Mouse (Mus musculus) heart, postnatal 14 days (tissue): ENCODE results near the gene Txndc17. TPM values are rescaled to one million over a fixed set of nuclear protein-coding genes. Genes with fewer than 3 reads are reported as not detected.
A peak's percentile ranks its signal among the peaks of the same experiment; 100 is the strongest.
"Not testable (repeated sequence)": the region's sequence is repeated elsewhere in the genome, so short reads cannot be mapped to it uniquely, and the experiment has no call there.

Source experiments
- DNase-seq, 2 experiments: peaks; one replicate each; pipeline ENCODE4 v3.0.0; 2021 to 2022
- intact Hi-C: fragments of 180-260 bp; cut with DNase I; formaldehyde crosslinking; loops from one replicate; pipeline ENCODE4 v1.15.1; 2025
- long read RNA-seq, 2 experiments: library from polyadenylated mRNA; stranded (forward); transcript quantifications; one replicate each; pipeline ENCODE4 v2.0.0; 2021
- total RNA-seq, 2 experiments: library from RNA; stranded (reverse); gene quantifications; 2 replicates each; pipeline ENCODE4 v1.2.3; 2021

Gene Txndc17
- total RNA-seq: 10 to 100 TPM; 40.3 to 43.6 TPM
- long read RNA-seq, experiment 1, transcript Txndc17-201 (4 exons, 981 nt): major isoform, 55 of 57 reads
- long read RNA-seq, experiment 1, partial matches to known transcripts: 0 of 57 reads
- long read RNA-seq, experiment 1, other reads (novel, unspliced or antisense): 2 of 57 reads
- long read RNA-seq, experiment 2, transcript Txndc17-201 (4 exons, 981 nt): major isoform, 31 of 31 reads
- long read RNA-seq, experiment 2, partial matches to known transcripts: 0 of 31 reads
- long read RNA-seq, experiment 2, other reads (novel, unspliced or antisense): 0 of 31 reads

DNA sequence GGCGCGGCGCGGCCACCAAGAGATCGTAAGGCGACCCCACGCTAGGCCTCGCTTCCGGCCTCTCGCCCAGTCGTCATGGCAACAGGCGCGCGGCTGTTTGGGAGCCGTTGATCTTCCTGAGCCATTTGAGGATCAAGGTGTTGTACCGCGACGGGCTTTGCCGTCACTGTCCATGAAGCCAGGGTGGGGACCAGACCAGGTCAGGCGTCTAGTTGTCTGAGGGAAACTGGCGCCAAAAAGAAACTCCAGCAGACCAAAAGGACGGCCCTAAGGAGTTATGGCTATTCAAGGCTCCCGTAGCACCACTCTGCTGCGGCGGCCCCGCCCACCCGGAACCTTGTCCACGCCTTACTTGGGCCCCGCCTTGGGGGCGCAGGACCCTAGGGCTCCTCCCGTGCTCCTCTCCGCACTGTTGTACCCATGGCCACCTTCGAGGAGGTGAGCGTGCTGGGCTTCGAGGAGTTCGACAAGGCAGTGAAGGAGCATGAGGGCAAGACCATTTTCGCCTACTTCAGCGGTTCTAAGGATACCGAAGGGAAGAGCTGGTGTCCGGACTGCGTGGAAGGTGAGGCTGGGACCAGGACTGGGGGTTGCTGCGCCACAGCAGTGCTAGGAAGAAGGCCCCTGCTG is at the start of gene Txndc17, which contains the start of gene 4933427D14Rik:
Gene Txndc17, plus strand, starts transcription at position 344 of the 630 bp plus-strand sequence.
Gene 4933427D14Rik, minus strand, starts transcription at position 256 of the 630 bp plus-strand sequence.
- intact Hi-C loops: loop anchor here (5.0 kb wide), 1 partner anchor 155 kb away; no protein-coding TSS in a partner anchor
- peak; percentile 87 for DNase-seq

DNA sequence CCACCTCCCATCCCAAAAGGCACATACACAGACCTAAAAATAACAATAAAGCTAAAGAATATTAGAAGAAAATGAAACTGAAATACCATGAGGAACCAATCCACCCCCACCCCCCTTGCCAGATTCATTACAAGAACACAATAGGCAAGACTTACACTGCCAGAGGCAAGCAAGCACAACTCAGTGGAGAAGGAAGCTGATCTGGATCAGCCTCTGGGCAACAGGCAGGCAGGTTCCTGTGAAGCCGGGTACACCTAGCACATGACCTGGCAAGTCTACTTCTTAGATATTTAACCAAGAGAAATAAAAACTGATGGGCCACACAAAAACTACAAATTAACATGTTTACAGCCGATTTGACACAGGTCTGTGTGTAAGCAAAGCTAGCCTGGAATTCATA is 44.1 kb upstream of the Txndc17 start:
- no peak for DNase-seq

DNA sequence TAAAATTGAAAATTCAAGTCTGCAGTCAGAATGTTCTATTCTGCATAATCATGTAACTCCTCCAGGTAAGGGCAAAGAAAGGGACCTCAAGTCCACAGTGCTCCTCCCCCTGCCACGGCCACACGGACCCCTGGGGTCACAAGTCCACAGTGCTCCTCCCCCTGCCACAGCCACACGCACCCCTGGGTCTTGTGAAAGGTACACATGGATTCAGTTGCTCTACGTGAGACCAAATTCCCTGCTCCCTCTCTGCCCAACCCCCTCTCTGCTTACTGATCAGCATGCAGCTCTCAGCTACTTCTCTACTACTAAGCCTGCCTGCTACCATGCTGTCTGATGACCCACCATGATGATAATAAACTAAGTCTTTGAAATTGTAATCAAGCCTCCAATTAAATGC is 37.5 kb upstream of the Txndc17 start:
- intact Hi-C loops: no loop called here
- no peak for DNase-seq

More for the DNA sequence above, 44.1 kb upstream of the Txndc17 start:
- intact Hi-C loops: no loop called here

DNA sequence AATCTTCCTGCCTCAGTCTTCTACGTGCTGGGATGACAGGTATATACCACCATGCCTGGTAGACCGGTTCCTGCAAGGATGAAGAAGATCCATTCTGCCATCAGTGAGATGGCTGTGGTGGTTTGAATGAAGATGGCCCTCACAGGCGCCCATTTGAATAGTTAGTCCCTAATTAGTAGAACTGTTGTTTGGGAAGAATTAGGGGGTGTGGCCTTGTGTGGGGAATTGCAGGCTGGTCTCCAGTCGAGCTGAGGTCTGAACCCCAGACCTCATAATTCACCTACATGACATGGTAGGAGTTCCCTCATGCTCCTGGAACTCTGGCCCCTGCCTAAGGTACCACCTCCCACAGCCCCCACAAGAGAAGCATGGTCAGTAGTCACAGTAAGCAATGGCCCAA is 35.4 kb upstream of the Txndc17 start:
- not testable (repeated sequence) for DNase-seq

DNA sequence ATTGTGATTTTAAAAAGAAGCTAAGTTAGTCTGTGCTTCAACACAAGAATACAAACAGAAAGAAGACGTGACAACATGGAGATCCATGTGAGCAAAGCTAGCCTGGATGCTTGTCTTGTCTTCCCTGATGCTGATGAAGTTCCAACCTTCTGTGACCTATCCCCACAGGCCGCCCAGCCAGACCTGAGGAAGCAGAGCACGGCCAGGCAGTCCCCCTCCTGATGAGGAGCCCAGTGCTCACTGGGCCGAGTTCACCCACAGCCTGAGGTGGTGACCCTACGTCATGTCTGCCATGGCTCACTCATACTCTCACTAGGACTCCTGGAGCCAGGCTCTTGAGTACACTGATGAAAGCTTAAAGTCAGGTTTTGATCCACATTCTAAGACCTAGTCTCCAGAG is 33.8 kb upstream of the Txndc17 start:
- intact Hi-C loops: no loop called here
- DNase-seq: no peak

More for the DNA sequence above, 35.4 kb upstream of the Txndc17 start:
- intact Hi-C loops: not testable (repeated sequence)

DNA sequence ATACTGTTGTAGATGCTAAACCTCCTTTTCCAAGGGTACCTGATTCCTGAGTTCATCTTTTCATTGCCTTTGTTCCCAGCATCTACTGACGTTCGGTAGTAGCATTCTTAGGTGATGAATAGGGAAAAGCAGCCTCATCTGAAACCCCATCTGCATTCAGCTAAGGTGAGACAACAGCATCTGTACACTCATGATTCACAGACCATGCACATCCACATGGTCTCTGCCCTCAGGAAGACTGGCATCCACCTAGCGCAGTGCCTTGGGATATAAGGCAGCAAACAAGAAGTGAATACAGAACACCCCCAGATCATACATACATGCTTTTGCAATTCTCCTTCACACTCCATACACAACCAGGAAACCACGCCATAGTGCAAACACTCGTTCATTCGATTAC is 32.6 kb upstream of the Txndc17 start:
- intact Hi-C loops: no loop called here
- no peak for DNase-seq

DNA sequence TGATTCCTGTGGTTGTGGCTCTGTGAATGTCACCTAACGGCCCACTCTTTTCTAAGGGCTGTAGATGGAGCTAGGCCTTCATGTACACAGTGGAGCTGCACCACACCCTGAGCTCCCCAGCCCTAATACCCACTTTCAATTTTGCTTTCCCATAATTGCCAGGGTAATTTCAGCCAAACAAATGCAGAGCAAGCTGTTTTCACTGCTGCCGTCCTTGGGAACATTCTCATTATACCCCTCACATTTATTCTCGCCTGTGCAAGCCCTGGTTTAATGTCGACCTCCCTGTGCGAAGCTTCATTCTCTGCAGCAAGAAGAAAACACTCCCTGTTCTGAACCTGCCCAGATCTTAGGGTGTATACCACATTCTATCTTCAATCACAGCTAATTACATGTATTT is 31.4 kb upstream of the Txndc17 start:
- DNase-seq: no peak
- intact Hi-C loops: no loop called here

DNA sequence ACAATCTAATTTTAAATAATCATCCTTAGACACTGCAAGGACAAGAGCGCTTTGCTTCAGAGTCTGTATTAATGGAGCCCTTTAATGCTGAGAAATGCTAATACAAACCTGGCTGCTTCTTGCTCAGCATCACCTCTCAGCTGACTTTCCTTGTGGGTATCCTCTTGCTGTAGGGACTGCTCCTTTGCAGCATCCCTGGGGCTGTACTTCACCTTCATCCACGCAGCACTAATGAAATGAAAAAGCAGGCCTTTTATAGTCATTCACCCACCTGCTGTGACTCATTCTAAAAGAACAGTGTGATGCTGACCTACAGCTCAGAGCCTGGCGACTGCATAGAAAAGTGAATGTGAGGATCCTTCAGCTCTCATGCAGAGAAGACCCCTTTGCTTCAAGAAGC is 30.8 kb upstream of the Txndc17 start:
- intact Hi-C loops: no loop called here
- no peak for DNase-seq

DNA sequence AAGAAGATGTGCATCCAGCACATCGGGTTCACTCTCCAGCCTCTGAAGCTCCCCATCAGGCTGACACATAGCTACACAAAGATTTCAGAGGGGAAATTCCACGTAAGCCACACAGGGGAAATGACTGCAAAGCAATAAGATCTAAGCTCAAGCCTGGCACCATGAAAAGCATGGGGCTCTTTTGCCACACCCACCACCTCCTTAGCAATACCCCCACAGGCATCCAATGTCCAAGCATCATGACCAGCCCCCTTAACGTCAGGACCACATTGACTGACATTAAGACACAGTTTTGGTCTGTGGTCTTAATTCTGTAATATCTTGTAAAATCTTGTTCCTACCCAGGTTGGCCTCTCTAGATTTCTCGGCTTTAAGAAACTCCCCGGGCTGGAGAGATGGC is 26.8 kb upstream of the Txndc17 start:
- intact Hi-C loops: no loop called here
- DNase-seq: no peak

DNA sequence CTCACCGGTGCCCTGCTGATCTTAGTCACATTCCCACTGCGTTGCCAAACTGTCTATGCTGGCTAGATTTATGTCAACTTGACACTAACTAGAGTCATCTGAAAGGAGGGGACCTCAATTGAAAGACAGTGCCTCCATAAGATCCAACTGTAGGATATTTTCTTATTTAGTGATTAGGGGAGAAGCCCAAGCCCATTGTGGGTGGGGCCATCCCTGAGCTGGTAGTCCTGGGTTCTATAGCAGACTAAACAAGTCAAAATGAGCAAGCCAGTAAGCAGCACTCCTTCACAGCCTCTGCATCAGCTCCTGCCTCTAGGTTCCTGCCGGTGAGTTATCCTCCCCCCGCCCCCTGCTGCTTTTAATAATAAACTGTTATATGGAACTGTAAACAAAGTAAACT is 26.2 kb upstream of the Txndc17 start:
- no peak for DNase-seq
- intact Hi-C loops: no loop called here

DNA sequence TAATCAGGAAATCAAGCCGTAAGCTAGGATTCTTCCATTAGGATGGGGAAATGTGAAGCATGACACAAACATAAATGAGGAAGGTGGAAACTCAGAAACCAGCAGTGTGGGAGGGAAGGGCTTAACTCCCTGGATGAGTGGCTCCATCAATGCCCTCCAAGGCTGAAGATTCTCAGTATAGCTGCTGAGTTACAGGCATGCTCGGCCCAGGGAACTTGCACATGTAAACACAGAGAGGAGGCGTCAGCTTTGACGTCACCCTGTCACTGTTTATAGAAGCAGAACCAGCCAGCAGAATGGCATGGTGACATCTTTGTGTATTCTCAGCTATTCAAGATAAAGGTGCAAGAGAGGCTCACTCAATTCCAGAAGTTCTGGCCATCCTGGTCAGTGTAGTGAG is 23.1 kb upstream of the Txndc17 start:
- intact Hi-C loops: no loop called here
- no peak for DNase-seq

DNA sequence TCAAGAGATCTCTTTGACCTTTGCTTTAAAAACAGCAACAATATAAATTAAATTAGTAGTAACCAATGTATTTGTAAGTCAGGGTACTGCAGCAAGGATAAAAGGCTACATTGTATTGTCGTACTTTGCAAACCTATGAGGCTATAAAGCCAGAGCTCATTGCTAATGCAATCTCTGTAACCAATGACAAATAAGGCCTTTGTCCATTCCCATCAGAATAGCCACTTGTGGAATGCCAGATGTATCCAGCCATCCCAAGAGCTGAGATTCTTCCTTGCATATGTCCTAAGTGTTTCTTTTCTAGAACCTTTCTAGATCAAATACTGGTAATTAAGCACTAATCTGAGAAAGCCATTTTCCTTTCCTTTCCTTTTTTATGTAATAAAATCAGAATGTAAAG is 16.5 kb upstream of the Txndc17 start:
- intact Hi-C loops: no loop called here
- no peak for DNase-seq

DNA sequence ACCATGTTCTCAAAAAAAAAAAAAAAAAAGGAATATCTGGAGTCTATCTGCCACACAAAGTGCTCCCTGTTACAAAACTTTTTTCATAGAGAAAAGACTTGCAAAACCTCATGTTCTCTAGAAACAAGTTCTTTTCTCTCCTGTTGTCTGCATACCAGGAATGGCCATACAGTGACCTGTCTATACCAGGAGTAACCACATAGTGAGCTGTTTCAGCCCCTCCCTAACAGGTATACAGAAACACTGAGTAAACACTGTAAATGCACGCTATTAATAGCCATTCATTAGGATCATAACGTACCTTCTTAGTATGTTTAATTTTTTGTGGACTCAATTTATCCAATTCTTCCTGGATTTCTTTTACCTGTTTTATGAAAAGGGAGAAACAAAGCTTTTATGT is 13.1 kb upstream of the Txndc17 start:
- no peak for DNase-seq
- intact Hi-C loops: no loop called here

DNA sequence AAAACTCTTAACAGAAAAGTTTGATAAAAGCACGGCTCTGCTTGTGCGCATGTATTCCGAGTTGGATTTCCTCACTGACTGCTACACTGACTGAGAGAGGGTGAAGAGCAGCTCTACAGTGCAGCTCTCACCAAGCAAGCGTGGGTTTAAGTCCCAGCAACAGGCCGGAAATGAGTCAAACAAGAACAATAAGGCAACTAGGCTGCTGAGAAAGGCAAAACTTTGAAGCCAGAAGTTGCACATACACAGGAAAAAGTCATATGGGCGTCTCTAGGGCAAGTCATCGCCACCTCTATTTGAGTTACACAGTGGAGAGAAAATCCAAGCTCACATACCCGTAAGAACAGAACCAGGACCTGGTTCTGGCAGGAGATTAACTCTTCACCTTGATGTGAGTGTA is 10.8 kb upstream of the Txndc17 start:
- DNase-seq: no peak
- intact Hi-C loops: no loop called here

DNA sequence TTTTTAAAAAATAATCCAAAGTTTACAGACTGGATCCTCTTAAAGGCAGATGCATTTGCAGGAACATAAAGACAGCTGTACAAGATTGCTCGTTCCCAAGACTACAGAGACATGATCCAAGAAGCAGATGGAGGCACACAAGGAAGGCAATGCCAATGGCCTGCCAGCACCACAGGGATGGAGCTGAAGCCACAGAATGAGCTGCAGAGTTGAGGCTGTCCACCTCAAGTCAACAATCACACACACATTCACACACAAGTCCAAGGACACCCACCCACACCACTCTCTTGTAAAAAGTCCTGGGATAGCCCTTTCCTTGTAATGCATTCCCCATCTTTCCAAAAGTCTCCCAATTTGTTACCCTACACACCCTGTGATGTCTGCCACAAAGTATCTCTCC is 3.9 kb upstream of the Txndc17 start:
- intact Hi-C loops: no loop called here
- DNase-seq: no peak

DNA sequence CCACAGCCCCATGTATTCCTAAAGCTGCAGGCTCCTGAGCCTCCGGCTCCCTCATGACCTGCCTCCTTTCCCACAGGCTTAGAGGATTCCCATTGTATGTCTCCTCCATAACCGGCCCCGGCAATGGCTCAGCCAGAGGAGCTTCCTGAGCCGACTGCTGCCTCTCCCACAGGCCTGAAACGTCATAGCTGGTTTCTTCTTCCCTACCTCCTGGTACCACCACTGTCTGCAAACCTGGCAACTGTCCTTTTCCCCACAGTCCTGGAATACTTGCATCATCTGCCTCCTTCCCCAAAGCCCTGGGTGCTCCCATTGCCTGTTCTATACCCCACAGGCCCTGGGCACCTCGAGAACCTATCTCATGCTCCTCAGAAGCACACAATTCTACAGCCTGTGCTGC is 2.1 kb upstream of the Txndc17 start:
- intact Hi-C loops: loop anchor here (5.0 kb wide), 1 partner anchor 153 kb away; no protein-coding TSS in a partner anchor
- no peak for DNase-seq

DNA sequence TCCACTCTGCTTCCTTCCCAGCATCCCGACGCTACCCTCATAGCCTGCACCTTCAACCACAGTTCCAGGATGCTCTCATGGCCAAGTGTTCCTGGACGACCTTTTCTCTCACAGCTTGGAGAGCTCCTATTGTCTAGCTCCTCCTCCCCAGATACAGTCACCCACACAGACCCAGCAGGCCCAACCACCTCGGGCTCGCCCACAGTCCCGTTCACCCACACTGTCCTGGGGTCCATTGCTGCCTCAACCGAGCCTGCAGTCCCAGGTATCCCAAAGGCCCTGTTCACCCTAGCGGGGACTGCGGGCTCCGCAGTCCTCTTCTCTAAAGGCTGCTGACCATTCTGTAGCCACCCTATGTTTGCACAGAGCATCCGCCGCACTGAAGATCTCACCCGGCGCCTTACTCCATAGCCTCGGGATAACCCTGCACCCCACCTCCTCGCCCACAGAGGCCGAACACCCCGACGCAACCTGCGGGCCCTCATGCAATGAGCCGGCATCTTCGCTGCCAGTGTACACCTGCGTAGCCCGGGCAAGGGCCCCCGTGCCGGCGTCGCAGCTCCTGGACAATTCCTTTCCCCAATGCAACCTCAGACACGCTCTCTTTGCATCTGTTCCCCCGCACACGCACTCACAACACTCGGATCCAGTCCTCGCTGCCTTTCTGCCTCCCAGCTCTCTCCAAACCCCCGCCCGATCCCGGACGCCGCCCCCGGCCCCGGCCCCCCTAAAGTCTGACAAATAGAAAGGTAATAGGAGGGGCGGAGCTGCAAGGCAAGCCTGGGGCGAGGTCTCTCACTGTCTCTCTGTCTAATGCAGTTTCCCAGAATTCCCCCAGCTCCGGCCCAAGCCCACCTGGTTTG is 775 bp upstream of the Txndc17 start, which contains the start of gene Gm43951:
Gene Gm43951, minus strand, starts transcription at position 500 of the 863 bp plus-strand sequence.
- intact Hi-C loops: loop anchor here (5.0 kb wide), 1 partner anchor 154 kb away; no protein-coding TSS in a partner anchor
- DNase-seq: peak in 1 of 2 experiments; percentile 23

DNA sequence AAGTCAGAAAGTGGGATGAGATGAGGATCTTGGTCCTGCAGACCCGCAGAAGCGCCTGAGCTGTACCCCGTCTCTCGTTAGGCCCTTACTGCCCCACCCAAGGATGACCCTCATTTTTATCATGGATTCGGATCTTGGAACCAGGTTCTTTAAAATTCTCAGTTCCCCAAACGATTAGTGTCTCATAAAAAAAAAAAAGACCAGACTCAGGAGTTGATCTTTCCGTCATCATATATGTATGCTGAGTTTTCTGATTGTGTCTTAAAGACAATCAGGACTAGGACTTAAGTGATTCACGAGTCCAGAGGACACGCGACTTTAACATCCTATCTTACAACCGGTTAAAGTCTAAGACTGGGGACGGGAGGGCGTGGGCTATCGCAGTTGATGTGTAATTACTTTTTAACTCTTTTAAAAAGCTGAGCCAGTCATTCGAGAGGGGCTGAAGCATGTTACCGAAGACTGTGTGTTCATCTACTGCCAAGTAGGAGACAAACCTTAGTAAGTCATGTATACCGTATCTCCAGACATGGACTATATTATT is 559 bp downstream of the Txndc17 start:
- intact Hi-C loops: loop anchor here (5.0 kb wide), 1 partner anchor 156 kb away; no protein-coding TSS in a partner anchor
- no peak for DNase-seq

DNA sequence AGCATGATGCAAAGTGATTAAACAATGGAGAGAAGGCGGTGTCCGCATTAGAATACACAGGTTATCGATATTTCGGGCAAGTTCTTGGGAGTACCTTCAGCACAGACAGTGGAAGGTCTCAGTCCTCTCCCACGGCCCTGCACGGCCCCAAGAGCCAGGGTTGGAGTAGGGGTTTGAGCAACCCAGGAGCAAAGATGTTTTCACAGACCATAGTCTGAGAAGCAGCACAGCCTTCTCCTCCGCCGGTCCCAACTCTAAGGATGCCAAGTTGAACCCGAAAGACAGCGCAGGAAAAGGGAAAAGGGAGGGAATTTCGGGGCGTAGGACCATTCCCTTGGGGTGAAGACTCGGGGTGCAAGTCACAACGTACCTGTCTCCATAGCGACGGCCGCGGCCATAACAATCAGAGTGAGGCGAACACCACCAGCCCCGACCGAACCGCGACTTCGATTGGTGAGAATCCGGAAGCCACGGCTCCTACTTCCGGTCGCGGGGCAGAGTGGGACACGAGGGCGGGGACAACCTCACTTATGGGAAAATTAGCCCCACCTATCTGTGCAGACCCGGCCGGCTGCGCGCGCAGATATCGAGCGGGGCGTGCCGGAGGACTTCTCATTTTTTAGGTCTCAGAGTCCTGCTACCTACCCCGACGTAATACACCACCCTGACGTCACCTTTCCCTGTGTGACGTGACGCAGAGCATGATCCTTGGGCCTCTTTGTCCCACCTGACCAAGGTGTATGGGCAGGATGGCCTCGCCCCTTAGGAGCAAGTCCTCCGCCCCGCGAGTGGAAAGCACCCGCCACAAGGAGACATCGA is 7.5 kb downstream of the Txndc17 start:
- intact Hi-C loops: no loop called here
- DNase-seq: peak; percentile 91 to 95

DNA sequence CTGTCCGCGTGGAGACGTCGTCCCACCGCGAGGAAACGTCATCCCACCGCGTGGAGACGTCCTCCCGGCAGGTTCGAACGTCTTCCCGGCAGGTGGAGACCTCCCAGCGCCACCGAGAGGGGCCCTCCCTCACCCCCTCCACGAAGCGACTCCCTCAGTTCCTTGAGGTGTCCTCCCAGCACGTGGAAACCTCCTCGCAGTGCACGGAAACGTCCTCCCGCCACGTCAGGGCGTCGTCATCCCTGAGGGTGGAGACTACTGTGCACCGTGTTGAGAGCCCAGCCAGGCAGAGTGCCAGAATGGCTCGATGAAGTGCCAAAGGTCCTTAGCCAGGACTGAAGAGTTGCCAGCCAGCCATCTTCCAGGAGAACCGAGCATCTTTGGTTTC is 8.1 kb downstream of the Txndc17 start, which contains the start of gene Med31:
Gene Med31, minus strand, starts transcription at position 183 of the 388 bp plus-strand sequence.
- peak; percentile 68 to 81 for DNase-seq
- intact Hi-C loops: no loop called here
